Mouse (Mus musculus): ENCODE data around the gene Ccdc15.
A peak's percentile ranks its signal among the peaks of the same experiment; 100 is the strongest.

The Ccdc15 gene

GRCm38 (mm10) chr9:37230486-37231195 is 117.6 kb downstream of the Ccdc15 start:
- no peak for DNase-seq

DNA sequence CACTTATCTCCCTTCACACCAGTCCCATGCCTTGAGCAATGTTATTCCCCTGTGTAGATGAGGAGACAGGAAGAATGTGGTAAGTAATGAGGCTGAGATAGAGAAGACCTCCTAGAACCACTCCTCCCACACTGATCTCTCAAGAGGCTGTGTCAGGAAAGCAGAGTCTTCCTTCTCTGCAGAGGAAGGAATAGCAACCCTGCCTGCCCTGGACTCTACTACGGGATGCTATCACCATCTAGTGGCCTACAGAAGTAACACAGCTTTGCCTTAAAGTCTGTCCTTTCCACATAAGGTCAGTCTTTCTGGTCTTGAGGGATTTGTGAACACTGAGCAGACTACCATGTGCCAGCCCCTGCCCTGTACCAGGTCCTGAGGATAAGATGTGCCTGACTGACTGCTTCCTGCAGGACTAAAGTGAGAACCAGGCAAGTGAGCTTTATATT is 118.3 kb downstream of the Ccdc15 start:
- peak; percentile 77 for DNase-seq
